Comparison of ENCODE assay signal across 19 mouse cellular contexts in genomic region chr17:79981348-79981747, GRCm38 (mm10).
A peak's percentile ranks its signal among the peaks of the same experiment; 100 is the strongest.
DNase-seq lines count a peak whose midpoint lies in the region; ATAC-seq and TF ChIP-seq lines count a peak whose summit lies in the region.
"Had no signal": no experiment of that assay in that cellular context is flagged by ENCODE, and none has a peak within 500 bp of the region (broad histone marks: within the 10 kb centered on the region; RNA-seq: fewer than 3 reads in every experiment).

No protein-coding gene starts in this region.

- ATAC-seq in kidney, embryonic 15.5 days (replicated peaks; ENCODE audit: low FRiP score): no peak
- no peak for ATAC-seq in activated CD4-positive, CD25-positive, alpha-beta regulatory T cell, adult 4 months
- ATAC-seq in midbrain, postnatal 0 days (ENCODE audit: low FRiP score): no peak
- ATAC-seq: forebrain, embryonic 15.5 days; Patski had no signal

- TF ChIP-seq POLR2A in kidney, adult 2 months (IDR thresholded peaks at IDR 0.05; ENCODE audit: low read depth, low read length): no peak
- no peak for TF ChIP-seq POLR2A in thymus, adult 2 months (IDR thresholded peaks at IDR 0.05; ENCODE audit: control insufficient read depth, extremely low read depth, insufficient read depth, low read length, poor library complexity)

- H3K4me2 ChIP-seq in kidney, embryonic 15.5 days: no peak overlapping the region
- no peak overlapping the region for H3K4me2 ChIP-seq in midbrain, postnatal 0 days (ENCODE audit: low read depth, low read length, poor library complexity, severe bottlenecking)
- H3K4me2 ChIP-seq: forebrain, embryonic 15.5 days; heart, embryonic 13.5 days; hindbrain, embryonic 13.5 days had no signal

- H3K27me3 ChIP-seq in kidney, embryonic 15.5 days: no peaks in the 10 kb centered on the region
- H3K27me3 ChIP-seq in kidney, adult 2 months (replicated peaks; ENCODE audit: control insufficient read depth, insufficient read depth, low read length): no peaks in the 10 kb centered on the region
- no peaks in the 10 kb centered on the region for H3K27me3 ChIP-seq in thymus, adult 2 months (ENCODE audit: control insufficient read depth, insufficient read depth, low read length)
- H3K27me3 ChIP-seq in midbrain, postnatal 0 days (ENCODE audit: insufficient read depth, low read length): no peaks in the 10 kb centered on the region
- H3K27me3 ChIP-seq: embryonic facial prominence, embryonic 12.5 days; forebrain, embryonic 15.5 days; heart, embryonic 13.5 days; hindbrain, embryonic 13.5 days had no signal

- peak overlapping the region; percentile 23; the same call in 1 of the 2 replicates for H3K27ac ChIP-seq in kidney, embryonic 15.5 days
- H3K27ac ChIP-seq in kidney, adult 2 months (ENCODE audit: insufficient read depth, low read depth, low read length): no peak overlapping the region
- H3K27ac ChIP-seq in thymus, adult 2 months (ENCODE audit: control insufficient read depth, insufficient read depth, low read length): peak overlapping the region; percentile 99
- no peak overlapping the region for H3K27ac ChIP-seq in midbrain, postnatal 0 days (ENCODE audit: low read depth, low read length)
- H3K27ac ChIP-seq: forebrain, embryonic 15.5 days; heart, embryonic 13.5 days; hindbrain, embryonic 13.5 days; hindbrain, postnatal 0 days had no signal

- H3K9ac ChIP-seq in kidney, embryonic 15.5 days: no peak overlapping the region
- no peak overlapping the region for H3K9ac ChIP-seq in midbrain, postnatal 0 days (replicated peaks; ENCODE audit: low read length, poor library complexity, severe bottlenecking)
- H3K9ac ChIP-seq: embryonic facial prominence, embryonic 12.5 days; forebrain, embryonic 15.5 days; heart, embryonic 13.5 days; hindbrain, embryonic 13.5 days had no signal

- no peaks in the 10 kb centered on the region for H3K36me3 ChIP-seq in kidney, embryonic 15.5 days
- H3K36me3 ChIP-seq in kidney, adult 2 months (ENCODE audit: control insufficient read depth, insufficient read depth, low read length): no peaks in the 10 kb centered on the region
- no peaks in the 10 kb centered on the region for H3K36me3 ChIP-seq in thymus, adult 2 months (ENCODE audit: control insufficient read depth, insufficient read depth, low read length)
- no peaks in the 10 kb centered on the region for H3K36me3 ChIP-seq in midbrain, postnatal 0 days (ENCODE audit: insufficient read depth, low read length)
- H3K36me3 ChIP-seq: embryonic facial prominence, embryonic 12.5 days; forebrain, embryonic 15.5 days; heart, embryonic 13.5 days; hindbrain, embryonic 13.5 days had no signal

- H3K4me1 ChIP-seq in kidney, embryonic 15.5 days: peaks cover 38% of the 10 kb centered on the region
- H3K4me1 ChIP-seq in kidney, adult 2 months (ENCODE audit: control insufficient read depth, insufficient read depth, low read length): no peaks in the 10 kb centered on the region
- peaks cover 59% of the 10 kb centered on the region for H3K4me1 ChIP-seq in thymus, adult 2 months (replicated peaks; ENCODE audit: control insufficient read depth, insufficient read depth, low read length)
- H3K4me1 ChIP-seq in midbrain, postnatal 0 days (ENCODE audit: insufficient read depth, low read length): no peaks in the 10 kb centered on the region

- peak; percentile 16 for DNase-seq in embryo, embryonic 10 days (ENCODE audit: low spot score)
- no peak for DNase-seq in embryo, embryonic 11 days
- DNase-seq in kidney, adult 2 months: no peak
- no peak for DNase-seq in thymus, adult 2 months
- no peak for DNase-seq in thymus, adult 18-20 months
- DNase-seq in midbrain, postnatal 0 days (ENCODE audit: low spot score): no peak
- DNase-seq: adrenal gland, adult 8-10 months; cerebellum, adult 2 months; cerebellum, postnatal 10 days; gastrocnemius, postnatal 14 days; heart, postnatal 10 days had no signal

- WGBS in kidney, embryonic 15.5 days: 55% methylated on average over 6 of the region's 6 CpGs
- 71% methylated on average over 6 of the region's 6 CpGs for WGBS in kidney, adult 2 months
- WGBS in thymus, adult 2 months: 15% methylated on average over 6 of the region's 6 CpGs
- 68% methylated on average over 6 of the region's 6 CpGs for WGBS in midbrain, postnatal 0 days

- no peak overlapping the region for H3K4me3 ChIP-seq in kidney, embryonic 15.5 days (replicated peaks)
- H3K4me3 ChIP-seq in kidney, adult 2 months (ENCODE audit: insufficient read depth, low read depth, low read length): no peak overlapping the region
- H3K4me3 ChIP-seq in thymus, adult 2 months (ENCODE audit: control insufficient read depth, insufficient read depth, low read length): no peak overlapping the region
- H3K4me3 ChIP-seq in midbrain, postnatal 0 days (ENCODE audit: low read depth, low read length): no peak overlapping the region
- H3K4me3 ChIP-seq: embryonic facial prominence, embryonic 12.5 days; forebrain, embryonic 15.5 days; heart, embryonic 13.5 days; hindbrain, embryonic 13.5 days had no signal

- no peak for TF ChIP-seq CTCF in kidney, adult 2 months (conservative IDR thresholded peaks at IDR 0.05; ENCODE audit: insufficient read depth, insufficient read length, low read depth, low read length)
- TF ChIP-seq CTCF in thymus, adult 2 months (IDR thresholded peaks at IDR 0.05; ENCODE audit: borderline replicate concordance, control insufficient read depth, extremely low read depth, insufficient read depth, low read length, poor library complexity): no peak
- no peak for TF ChIP-seq CTCF in midbrain, postnatal 0 days (IDR thresholded peaks at IDR 0.05)

- no peaks in the 10 kb centered on the region for H3K9me3 ChIP-seq in kidney, embryonic 15.5 days (replicated peaks)
- H3K9me3 ChIP-seq in midbrain, postnatal 0 days (ENCODE audit: low read length): no peaks in the 10 kb centered on the region
- H3K9me3 ChIP-seq: embryonic facial prominence, embryonic 12.5 days; forebrain, embryonic 15.5 days; heart, embryonic 13.5 days; hindbrain, embryonic 13.5 days had no signal

Comparison
In these comparisons a context has a peak if more than half of its experiments do, and no peak if none do; other contexts are left out.
1. H3K27ac ChIP-seq: peak in kidney, embryonic 15.5 days (single experiment) and thymus, adult 2 months (single experiment); none in kidney, adult 2 months (single experiment) and midbrain, postnatal 0 days (single experiment).